Mouse (Mus musculus): ENCODE data around the gene Zfp825. TPM values are rescaled to one million over a fixed set of nuclear protein-coding genes. Genes with fewer than 3 reads are reported as not detected.
A peak's percentile ranks its signal among the peaks of the same experiment; 100 is the strongest.
"Not testable (repeated sequence)": the region's sequence is repeated elsewhere in the genome, so short reads cannot be mapped to it uniquely, and the experiment has no call there.

Gene Zfp825
- polyA plus RNA-seq (2014; fragmentation: Nextera tagmentation; extraction: Ambion mirVana) = 17.7 and 18.3 TPM in 2 replicates

DNA sequence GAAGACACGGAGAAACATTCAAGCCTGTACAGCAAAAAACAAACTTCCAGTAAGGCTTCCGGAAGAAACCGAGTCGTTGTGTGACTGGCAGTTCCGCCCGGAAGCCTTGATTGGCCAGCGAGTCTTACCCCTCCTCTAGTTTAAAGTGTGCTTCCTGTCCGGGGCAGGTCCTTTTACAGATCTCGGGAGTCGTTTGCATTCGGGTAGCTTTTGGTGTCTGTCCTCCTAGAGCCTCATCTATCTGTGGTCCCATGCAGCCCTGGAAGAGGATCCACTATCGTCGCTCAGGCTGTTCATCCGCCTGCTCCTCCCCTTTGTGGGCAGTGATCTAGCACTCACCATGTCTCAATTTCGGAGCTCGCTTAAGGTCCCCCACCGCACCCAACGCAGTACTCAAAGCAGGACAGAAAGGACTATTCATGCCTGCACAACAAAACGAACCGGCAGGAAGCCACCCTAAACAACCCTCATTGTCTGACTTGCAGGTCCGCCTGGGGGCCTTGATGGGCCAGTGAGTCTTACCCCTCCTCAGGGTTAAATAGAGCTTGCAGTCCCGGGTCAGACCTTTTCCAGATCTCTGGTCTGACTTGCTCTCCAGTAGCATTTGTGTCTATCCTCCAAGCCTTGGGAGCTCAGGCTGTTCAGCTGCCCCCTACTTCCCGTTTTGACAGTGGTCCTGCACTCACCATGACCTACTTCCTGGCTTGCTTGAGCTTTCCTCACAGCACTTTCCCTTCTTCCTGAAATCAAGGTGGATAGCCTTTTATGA is at the start of gene Zfp825:
TSS of gene Zfp825 (minus strand) at position 82 of the 769 bp plus-strand sequence.
- WGBS = under 1% methylated on average over 23 of the region's 23 CpGs
- Histone ChIP-seq H3K27ac (ENCODE audit: low read depth, low read length) (peak within 1 kb of the TSS; percentile 95), H3K4me1 (replicated peaks; ENCODE audit: control insufficient read depth, insufficient read depth, low read length) (no peaks in the 10 kb centered on the region), H3K9me3 (ENCODE audit: control insufficient read depth, low read length) (no peaks in the 10 kb centered on the region), H3K27me3 (replicated peaks; ENCODE audit: control insufficient read depth, insufficient read depth, low read length) (no peaks in the 10 kb centered on the region), H3K4me2 (peak within 1 kb of the TSS; percentile 92), H3K36me3 (ENCODE audit: control insufficient read depth, insufficient read depth, low read length) (no peaks in the 10 kb centered on the region), H3K4me3 (ENCODE audit: low read depth, low read length) (peak within 1 kb of the TSS; percentile 70), H3K9ac (ENCODE audit: low read depth, low read length) (peak within 1 kb of the TSS; percentile 81)
- ATAC-seq (replicated peaks; ENCODE audit: low FRiP score) (peak; percentile 98), DNase-seq (ENCODE audit: low spot score) (peak; percentile 81)

DNA sequence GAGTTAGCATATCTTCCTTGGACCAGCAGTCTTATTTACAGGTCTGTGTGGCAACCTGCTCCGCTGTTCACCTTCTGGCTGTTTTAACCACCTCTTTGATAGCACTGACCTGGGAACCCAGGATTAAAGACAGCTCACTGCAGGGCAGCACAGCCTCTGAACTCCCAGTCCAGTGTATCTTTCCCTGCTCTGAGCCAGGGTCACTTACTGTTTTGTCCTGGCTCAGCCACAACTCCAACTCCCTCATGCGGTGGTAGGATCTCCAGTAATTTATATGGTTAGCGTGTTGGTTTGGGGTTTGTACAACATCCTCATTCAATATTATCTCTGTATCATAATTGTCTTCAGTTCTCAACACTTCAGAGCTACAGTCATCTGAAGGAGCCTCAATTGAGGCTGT is 41.6 kb upstream of the Zfp825 start:
- WGBS = 89% methylated on average over 3 of the region's 3 CpGs

DNA sequence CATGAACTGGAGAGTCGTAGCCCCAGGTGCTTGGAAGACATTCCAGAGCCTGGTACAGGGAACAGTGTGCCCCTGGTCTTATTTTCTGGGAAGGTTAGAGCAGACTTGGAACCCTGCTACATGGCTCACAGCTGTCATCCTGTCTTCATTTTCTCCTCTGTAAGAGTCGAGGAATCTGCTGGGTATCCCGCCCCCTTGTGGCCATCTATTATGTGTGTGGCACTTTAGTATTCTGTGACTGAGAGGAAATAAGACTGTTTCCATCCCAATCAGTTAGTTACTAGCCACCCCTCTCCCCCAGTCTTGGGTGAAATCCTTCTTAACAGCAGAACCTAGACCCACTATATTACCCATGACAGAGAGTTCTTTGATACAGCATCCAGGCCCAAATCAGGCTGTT is 41.1 kb upstream of the Zfp825 start:
- H3K9me3 ChIP-seq (ENCODE audit: control insufficient read depth, low read length); H3K4me1 ChIP-seq (replicated peaks; ENCODE audit: control insufficient read depth, insufficient read depth, low read length); H3K36me3 ChIP-seq (ENCODE audit: control insufficient read depth, insufficient read depth, low read length); H3K27me3 ChIP-seq (replicated peaks; ENCODE audit: control insufficient read depth, insufficient read depth, low read length); H3K4me2 ChIP-seq; H3K4me3 ChIP-seq (ENCODE audit: low read depth, low read length); H3K9ac ChIP-seq (ENCODE audit: low read depth, low read length); H3K27ac ChIP-seq (ENCODE audit: low read depth, low read length); ATAC-seq (replicated peaks; ENCODE audit: low FRiP score): not testable (repeated sequence)
- DNase-seq (ENCODE audit: low spot score) = peak; percentile 47
- WGBS = 22% methylated on average over 3 of the region's 3 CpGs

More for the DNA sequence above, 41.6 kb upstream of the Zfp825 start:
- DNase-seq (ENCODE audit: low spot score); H3K9me3 ChIP-seq (ENCODE audit: control insufficient read depth, low read length); H3K36me3 ChIP-seq (ENCODE audit: control insufficient read depth, insufficient read depth, low read length); ATAC-seq (replicated peaks; ENCODE audit: low FRiP score); H3K27me3 ChIP-seq (replicated peaks; ENCODE audit: control insufficient read depth, insufficient read depth, low read length); H3K4me1 ChIP-seq (replicated peaks; ENCODE audit: control insufficient read depth, insufficient read depth, low read length); H3K27ac ChIP-seq (ENCODE audit: low read depth, low read length); H3K9ac ChIP-seq (ENCODE audit: low read depth, low read length); H3K4me3 ChIP-seq (ENCODE audit: low read depth, low read length); H3K4me2 ChIP-seq: not testable (repeated sequence)

DNA sequence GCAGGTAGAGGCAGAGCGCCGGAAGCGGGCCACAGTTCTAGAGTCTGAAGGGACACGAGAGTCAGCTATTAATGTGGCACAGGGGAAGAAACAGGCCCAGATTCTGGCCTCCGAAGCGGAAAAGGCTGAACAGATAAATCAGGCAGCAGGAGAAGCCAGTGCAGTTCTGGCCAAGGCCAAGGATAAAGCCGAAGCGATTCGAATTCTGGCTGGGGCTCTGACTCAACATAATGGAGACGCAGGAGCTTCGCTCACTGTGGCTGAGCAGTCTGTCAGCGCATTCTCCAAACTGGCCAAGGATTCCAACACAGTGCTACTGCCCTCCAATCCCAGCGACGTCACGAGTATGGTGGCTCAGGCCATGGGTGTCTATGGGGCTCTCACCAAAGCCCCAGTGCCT is 40.3 kb upstream of the Zfp825 start:
- no peak for DNase-seq (ENCODE audit: low spot score)
- Histone ChIP-seq H3K4me1 (replicated peaks; ENCODE audit: control insufficient read depth, insufficient read depth, low read length) (no peaks in the 10 kb centered on the region), H3K4me2 (no peak overlapping the region), H3K4me3 (ENCODE audit: low read depth, low read length) (no peak overlapping the region), H3K27me3 (replicated peaks; ENCODE audit: control insufficient read depth, insufficient read depth, low read length) (no peaks in the 10 kb centered on the region), H3K9ac (ENCODE audit: low read depth, low read length) (no peak overlapping the region), H3K36me3 (ENCODE audit: control insufficient read depth, insufficient read depth, low read length) (no peaks in the 10 kb centered on the region), H3K27ac (ENCODE audit: low read depth, low read length) (no peak overlapping the region), H3K9me3 (ENCODE audit: control insufficient read depth, low read length) (peaks cover 4% of the 10 kb centered on the region; the same call in 1 of the 2 replicates)
- 86% methylated on average over 15 of the region's 15 CpGs for WGBS
- no peak for ATAC-seq (replicated peaks; ENCODE audit: low FRiP score)

DNA sequence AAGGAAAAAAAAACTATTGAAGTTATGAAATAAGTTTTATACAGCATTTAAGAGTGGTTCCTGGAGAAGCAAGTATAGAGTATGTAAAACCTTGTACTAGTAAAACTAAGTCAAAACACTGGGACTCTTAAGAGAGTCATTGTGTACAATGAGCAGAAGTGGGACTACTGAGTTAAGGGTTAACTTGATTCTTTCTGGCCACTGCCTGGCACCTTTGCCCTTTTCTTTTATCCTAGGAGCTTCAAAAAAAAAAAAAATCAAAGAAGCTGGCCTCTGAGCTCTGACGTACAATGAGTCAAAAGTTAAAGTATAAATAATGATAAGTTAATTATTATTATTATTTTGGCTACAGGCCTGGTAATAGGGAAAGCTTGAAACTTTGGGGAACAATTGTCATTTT is 37.5 kb upstream of the Zfp825 start:
- not testable (repeated sequence) for H3K9ac ChIP-seq (ENCODE audit: low read depth, low read length); H3K4me3 ChIP-seq (ENCODE audit: low read depth, low read length); ATAC-seq (replicated peaks; ENCODE audit: low FRiP score); H3K4me1 ChIP-seq (replicated peaks; ENCODE audit: control insufficient read depth, insufficient read depth, low read length); H3K27me3 ChIP-seq (replicated peaks; ENCODE audit: control insufficient read depth, insufficient read depth, low read length); H3K27ac ChIP-seq (ENCODE audit: low read depth, low read length); H3K36me3 ChIP-seq (ENCODE audit: control insufficient read depth, insufficient read depth, low read length); DNase-seq (ENCODE audit: low spot score); H3K4me2 ChIP-seq; H3K9me3 ChIP-seq (ENCODE audit: control insufficient read depth, low read length)
- 56% methylated on average over 1 of the region's 1 CpGs for WGBS

DNA sequence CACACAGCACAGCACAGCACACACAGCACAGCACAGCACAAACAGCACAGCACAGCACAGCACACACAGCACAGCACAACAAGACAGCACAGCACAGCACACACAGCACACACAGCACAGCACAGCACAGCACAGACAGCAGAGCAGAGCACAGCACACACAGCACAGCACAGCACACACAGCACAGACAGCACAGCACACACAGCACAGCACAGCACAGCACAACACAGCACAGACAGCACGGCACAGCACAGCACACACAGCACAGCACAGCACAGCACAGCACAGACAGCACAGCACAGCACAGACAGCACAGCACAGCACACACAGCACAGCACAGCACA is 35.6 kb upstream of the Zfp825 start:
- H3K9ac ChIP-seq (ENCODE audit: low read depth, low read length); H3K4me2 ChIP-seq; H3K4me3 ChIP-seq (ENCODE audit: low read depth, low read length); DNase-seq (ENCODE audit: low spot score); H3K4me1 ChIP-seq (replicated peaks; ENCODE audit: control insufficient read depth, insufficient read depth, low read length); H3K9me3 ChIP-seq (ENCODE audit: control insufficient read depth, low read length); H3K36me3 ChIP-seq (ENCODE audit: control insufficient read depth, insufficient read depth, low read length); H3K27me3 ChIP-seq (replicated peaks; ENCODE audit: control insufficient read depth, insufficient read depth, low read length); H3K27ac ChIP-seq (ENCODE audit: low read depth, low read length): not testable (repeated sequence)
- 23% methylated on average over 1 of the region's 1 CpGs for WGBS
- ATAC-seq (replicated peaks; ENCODE audit: low FRiP score) = peak; percentile 45; the same call in 1 of the 2 replicates

DNA sequence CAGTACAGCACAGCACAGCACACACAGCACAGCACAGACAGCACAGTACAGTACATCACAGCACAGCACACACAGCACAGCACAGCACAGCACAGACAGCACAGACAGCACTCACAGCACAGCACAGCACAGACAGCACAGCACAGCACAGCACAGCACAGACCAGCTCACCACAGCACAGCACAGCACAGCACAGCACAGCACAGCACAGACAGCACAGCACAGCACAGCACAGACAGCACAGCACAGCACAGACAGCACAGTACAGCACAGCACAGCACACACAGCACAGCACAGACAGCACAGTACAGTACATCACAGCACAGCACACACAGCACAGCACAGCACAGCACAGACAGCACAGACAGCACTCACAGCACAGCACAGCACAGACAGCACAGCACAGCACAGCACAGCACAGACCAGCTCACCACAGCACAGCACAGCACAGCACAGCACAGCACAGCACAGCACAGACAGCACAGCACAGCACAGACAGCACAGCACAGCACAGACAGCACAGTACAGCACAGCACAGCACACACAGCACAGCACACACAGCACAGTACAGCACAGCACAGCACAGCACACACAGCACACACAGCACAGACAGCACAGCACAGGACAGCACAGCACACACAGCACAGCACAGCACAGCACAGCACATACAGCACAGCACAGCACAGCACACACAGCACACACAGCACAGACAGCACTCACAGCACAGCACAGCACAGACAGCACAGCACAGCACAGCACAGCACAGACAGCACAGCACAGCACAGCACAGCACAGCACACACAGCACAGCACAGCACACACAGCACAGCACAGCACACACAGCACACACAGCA is 35.0 kb upstream of the Zfp825 start:
- H3K4me1 ChIP-seq (replicated peaks; ENCODE audit: control insufficient read depth, insufficient read depth, low read length); H3K36me3 ChIP-seq (ENCODE audit: control insufficient read depth, insufficient read depth, low read length); H3K9ac ChIP-seq (ENCODE audit: low read depth, low read length); H3K27ac ChIP-seq (ENCODE audit: low read depth, low read length); H3K27me3 ChIP-seq (replicated peaks; ENCODE audit: control insufficient read depth, insufficient read depth, low read length); DNase-seq (ENCODE audit: low spot score); H3K4me2 ChIP-seq; H3K4me3 ChIP-seq (ENCODE audit: low read depth, low read length); H3K9me3 ChIP-seq (ENCODE audit: control insufficient read depth, low read length): not testable (repeated sequence)
- ATAC-seq (replicated peaks; ENCODE audit: low FRiP score) = peak; percentile 63

DNA sequence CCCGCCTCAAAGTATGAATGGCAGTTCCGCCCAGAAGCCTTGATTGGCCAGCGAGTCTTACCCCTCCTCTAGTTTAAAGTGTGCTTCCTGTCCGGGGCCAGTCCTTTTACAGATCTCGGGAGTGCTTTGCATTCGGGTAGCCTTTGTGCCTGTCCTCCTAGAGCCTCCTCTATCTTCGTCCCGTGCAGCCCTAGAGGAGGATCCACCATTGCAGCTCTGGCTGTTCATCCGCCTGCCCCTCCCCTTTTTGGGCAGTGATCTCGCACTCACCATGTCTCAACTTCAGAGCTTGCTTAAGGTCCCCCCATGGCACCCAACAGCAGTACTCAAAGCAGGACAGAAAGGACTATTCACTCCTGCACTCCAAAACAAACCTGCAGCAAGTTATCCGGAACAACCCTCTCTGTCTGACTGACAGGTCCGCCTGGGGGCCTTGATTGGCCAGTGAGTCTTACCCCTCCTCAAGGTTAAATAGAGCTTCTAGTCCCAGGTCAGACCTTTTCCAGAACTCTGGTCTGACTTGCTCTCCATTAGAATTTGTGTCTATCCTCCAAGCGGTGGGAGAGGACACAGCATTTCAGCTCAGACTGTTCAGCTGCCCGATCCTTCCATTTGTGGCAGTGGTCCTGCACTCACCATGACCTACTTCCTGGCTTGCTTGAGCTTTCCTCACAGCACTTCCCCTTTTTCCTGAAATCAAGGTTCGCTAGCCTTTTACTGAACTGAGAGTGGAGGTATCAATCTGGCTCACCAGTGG is 28.9 kb upstream of the Zfp825 start:
- Histone ChIP-seq H3K9ac (ENCODE audit: low read depth, low read length) (peak overlapping the region; percentile 46), H3K4me3 (ENCODE audit: low read depth, low read length) (peak overlapping the region; percentile 56), H3K9me3 (ENCODE audit: control insufficient read depth, low read length) (no peaks in the 10 kb centered on the region), H3K4me1 (replicated peaks; ENCODE audit: control insufficient read depth, insufficient read depth, low read length) (no peaks in the 10 kb centered on the region), H3K27me3 (replicated peaks; ENCODE audit: control insufficient read depth, insufficient read depth, low read length) (no peaks in the 10 kb centered on the region), H3K36me3 (ENCODE audit: control insufficient read depth, insufficient read depth, low read length) (no peaks in the 10 kb centered on the region), H3K27ac (ENCODE audit: low read depth, low read length) (peak overlapping the region; percentile 72), H3K4me2 (peak overlapping the region; percentile 63)
- under 1% methylated on average over 15 of the region's 15 CpGs for WGBS
- DNase-seq (ENCODE audit: low spot score) = peak; percentile 70
- ATAC-seq (replicated peaks; ENCODE audit: low FRiP score) = peak; percentile 96

Measured in liver, embryonic 11.5 days (tissue).